Mouse (Mus musculus) gastrocnemius, postnatal 4 days (tissue): Measurements from ENCODE around the gene Cdc6. TPM values are rescaled to one million over a fixed set of nuclear protein-coding genes. Genes with fewer than 3 reads are reported as not detected.
A peak's percentile ranks its signal among the peaks of the same experiment; 100 is the strongest.

Source experiments
- DNase-seq, 2 experiments: peaks; one replicate each; pipeline ENCODE4 v3.0.0; 2021 to 2022; ENCODE audit warnings: low spot score in 2 of 2, mixed read lengths in 2 of 2
- long read RNA-seq, 2 experiments: library from polyadenylated mRNA; stranded (forward); transcript quantifications; one replicate each; pipeline ENCODE4 v2.0.0; 2021
- total RNA-seq, 2 experiments: library from RNA; stranded (reverse); gene quantifications; 2 replicates each; pipeline ENCODE4 v1.2.3; 2021

Cdc6 gene
- total RNA-seq, result 1 to 10 TPM; 6.8 to 7.5 TPM
- long read RNA-seq, experiment 1, full-length matches to known transcripts, result 10 of 11 reads
- long read RNA-seq, experiment 1, partial matches to known transcripts, result 1 of 11 reads
- long read RNA-seq, experiment 1, other reads (novel, unspliced or antisense), result 0 of 11 reads
- long read RNA-seq, experiment 2, full-length matches to known transcripts, result 8 of 12 reads
- long read RNA-seq, experiment 2, partial matches to known transcripts, result 2 of 12 reads
- long read RNA-seq, experiment 2, other reads (novel, unspliced or antisense), result 2 of 12 reads

DNA sequence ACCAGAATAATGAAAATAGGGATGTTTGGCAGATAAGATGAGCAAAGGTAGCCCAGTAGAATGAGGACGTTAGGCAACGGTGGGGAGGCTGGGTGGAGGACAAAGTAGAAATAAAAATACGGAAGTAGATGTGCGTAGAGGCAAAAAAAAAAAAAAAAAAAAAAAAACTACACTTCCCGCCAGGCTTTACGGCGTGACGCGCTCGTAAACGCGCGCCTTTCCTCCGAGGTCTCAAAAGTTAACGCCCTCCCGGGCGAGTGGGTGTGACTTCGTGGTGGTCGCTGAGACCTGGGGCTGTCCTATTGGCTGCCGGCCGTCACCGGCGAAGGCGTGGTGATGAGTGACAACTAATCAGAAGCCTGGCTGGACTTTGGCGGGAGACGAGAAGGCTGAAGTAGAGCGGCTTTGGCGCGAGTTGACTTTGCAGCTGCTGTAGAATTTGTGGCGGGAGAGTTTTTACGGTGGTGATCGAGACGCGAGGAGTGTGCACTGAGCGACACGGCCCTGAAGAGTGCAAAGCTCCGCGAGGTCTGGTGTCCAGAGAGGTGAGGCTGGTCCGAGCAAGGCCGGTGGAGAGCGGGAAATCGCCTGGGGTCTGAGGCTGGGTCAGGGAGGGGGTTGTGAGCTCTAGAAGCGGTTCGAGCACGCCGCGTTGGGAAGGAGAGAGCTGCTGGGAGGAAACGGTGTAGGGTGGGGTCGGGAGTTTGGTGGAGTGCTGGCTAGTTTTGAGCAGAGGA lies at the start of gene Cdc6:
TSS of gene Cdc6 (plus strand) at position 365 of the 737 bp plus-strand sequence.
- DNase-seq, result peak; percentile 86 to 97

DNA sequence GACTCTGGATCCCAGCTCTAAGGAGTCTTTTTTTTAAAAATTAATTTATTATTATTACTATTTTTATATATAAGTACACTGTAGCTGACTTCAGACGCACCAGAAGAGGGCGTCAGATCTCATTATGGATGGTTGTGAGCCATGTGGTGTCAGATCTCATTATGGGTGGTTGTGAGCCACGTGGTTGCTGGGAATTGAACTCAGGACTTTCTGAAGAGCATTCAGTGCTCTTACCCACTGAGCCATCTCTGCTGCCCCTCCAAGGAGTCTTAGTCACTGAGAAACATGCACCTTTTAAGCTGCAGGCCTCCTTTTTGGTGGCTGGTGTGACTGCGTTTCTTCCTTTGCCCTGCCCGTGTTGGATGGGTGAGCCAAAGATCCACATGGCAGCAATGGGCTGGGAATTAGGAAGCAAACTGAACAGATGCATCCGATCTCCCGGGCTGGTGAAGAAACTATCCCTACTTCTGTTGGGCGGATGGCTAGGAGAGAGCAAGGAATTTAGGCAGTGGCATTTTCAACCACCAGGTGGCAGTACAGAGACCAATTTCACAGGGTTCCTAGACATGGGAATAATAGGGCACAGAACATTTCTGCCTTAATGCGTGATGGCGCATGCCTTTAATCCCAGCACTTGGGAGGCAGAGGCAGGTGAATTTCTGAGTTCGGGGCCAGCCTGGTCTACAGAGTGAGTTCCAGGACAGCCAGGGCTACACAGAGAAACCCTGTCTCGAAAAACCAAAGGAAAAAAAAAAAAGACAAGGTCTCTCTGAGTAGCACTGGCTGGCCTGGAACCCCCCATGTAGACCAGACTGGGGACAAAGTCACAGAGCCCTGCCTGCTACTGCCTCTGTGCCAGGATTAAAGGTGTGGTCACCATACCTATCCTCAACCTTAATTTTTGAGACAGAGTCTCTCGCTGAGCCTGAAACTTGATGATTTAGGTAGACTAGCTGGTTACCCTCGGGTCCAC lies 48.6 kb upstream of the Cdc6 start:
- DNase-seq, result peak; percentile 79 to 88

DNA sequence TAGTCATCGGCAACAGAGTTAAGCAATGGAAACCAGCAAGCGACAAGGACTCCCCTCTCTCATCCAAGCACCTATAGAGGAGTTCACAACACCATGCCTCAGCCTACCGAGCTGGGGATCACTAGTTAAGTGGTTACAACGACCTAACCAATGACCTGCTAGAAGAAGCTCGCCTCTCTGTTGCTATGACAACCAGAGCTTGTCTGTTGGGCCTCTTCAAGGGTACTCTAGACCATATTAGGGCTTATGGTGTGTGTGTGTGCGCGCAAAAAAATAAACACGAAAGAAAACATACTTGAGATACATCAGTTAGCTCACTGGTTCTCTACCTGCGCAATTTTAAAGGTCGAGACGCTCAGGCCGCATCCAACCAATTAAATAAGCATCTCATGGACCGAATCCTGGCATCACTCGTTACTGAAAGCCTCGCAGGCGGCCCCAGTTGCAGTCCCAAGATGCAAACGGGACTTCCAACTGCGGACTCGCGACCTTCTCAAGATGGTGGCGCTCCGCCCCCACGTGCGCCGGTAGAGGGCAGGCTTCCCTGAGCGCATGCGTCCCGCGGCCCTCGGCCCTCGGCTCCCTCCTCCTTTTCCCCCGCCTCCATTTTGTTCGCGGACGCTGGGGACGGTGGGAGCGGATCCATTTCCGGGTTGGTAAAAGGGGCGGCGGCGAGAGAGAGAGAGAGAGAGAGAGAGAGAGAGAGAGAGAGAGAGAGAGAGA lies 44.4 kb upstream of the Cdc6 start, which contains the start of gene Wipf2:
TSS of gene Wipf2 (plus strand) at position 611 of the 723 bp plus-strand sequence.
- peak; percentile 94 to 96 for DNase-seq

DNA sequence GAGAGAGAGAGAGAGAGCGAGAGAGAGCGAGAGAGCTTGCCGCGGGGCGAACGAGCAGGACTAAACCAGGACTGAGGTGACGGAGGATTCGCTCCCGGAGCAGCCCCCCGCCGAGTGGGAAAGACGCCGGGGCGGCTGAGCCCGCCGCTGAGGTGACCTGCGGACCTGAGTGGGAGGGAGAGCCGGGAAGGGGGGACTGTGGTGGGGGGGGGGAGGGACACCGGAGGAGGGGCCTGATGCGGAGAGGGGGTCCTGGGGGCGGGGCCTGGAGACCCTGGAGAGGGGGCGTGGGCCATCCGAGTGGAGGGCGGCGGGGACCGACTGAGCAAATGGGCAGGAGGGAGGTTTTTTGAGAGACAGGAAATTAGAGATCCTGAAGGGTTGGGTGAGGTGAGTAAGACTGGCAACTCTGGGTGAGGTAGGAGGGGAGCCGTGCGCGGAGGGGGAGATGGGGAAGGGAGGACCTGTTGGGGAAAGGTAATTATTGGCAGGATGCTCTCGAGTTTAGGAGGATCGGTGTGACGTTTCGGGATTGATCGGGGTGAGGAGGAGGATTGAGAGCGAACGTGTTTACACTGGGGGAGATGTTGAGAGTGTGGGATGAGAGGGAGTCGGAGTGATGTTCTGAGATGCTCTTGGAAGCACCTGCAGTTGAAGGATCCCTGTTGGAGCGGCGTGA lies 43.7 kb upstream of the Cdc6 start:
- DNase-seq, result peak in 1 of 2 experiments; percentile 60

DNA sequence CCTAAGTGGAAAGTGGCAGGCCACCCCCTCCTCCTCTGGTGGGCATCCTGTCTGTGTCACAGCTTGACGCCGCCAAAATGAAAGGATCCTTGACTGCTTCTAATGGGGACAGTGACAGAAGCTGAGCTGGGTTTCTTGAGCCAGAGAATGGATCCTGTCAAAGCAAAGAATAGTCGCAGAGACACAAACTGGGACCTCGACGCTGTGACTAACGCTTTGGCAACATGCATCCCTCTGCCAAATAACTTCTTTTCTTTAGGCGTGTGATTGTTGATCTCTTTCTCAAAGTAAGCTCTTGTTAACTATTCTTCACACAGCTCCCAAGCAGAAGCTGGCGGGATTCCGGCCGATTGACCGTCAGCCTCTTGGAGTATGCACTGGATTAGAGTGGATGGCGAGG lies 40.3 kb upstream of the Cdc6 start:
- no peak for DNase-seq

DNA sequence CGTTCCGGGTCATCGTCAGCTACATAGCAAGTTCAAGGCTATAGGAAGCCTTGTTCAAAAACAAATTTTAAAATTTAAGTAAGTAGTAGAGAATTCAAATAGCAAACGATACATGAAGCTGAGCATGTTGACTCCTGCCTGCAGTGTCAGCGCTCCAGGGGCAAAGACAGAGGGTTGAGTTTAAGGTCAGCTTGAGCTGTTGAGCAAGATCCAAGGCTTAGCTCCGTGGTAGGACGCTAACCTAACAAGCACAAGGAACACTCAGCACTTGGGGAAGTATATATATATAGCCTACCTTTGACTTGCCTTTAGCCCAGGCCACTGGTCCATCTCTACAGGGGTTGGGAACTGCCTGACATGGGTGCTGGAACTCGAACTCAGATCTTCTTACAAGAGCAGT lies 37.7 kb upstream of the Cdc6 start:
- DNase-seq, result no peak

DNA sequence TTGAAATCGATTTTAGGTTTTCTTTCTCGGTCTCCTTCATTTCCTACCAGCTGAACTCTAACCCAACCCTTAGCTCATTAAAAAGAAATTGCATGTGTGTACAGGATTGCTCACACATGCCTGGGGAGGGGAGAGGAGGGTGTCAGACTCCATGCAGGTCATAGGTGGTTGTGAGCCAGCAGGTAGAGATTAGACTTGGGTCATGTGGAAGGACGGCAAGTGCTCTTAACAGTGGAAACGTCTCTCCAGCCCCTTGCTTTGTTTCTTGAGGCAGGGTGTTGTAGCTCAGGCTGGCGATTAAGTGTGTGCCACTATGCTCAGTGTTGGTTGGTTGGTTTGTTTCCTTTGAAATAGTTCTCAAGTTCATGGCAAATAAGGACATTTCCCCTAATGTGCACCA lies 36.8 kb upstream of the Cdc6 start:
- no peak for DNase-seq

DNA sequence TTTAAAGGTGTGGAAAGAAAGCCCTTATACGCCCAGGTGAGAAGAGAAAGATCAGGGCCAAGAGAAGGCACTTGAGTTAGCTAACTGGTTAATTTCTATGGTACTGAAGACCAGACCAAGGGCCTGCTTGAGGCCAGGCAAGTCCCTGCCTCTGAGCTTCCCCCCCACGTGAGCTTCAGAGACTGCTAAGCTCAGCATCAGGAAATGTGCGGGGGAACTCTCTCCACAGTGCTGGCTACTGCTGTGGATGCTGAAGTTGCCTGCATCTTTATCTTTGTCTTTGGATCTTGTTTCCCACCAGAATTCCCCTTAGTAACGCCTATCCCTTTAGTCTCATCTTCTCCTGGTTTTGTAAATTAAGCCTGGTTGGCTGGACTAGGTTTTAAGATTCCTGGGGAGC lies 36.2 kb upstream of the Cdc6 start:
- no peak for DNase-seq

DNA sequence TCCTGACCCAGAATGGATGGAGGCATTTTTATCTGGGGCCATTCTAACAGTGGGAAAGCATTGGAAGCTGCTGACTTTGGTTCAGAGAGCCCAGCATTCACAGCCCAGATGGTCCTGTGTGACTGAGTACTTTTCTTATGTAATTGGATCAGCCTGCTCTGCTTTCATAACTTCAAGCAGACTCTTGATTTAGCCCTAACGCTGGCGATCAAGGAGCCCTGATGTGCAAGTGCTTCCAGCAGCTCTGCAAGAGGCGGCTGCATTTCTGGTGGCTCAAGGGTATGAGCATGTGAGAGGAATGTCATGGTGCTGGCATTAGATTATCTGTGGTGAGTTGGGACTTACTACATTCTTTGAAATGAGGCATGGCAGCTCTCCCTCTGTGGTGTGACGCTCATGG lies 35.6 kb upstream of the Cdc6 start:
- DNase-seq, result peak in 1 of 2 experiments; percentile 19

GRCm38 (mm10) chr11:98873900-98874299 lies 33.7 kb upstream of the Cdc6 start:
- DNase-seq, result no peak

GRCm38 (mm10) chr11:98877001-98877400 lies 30.6 kb upstream of the Cdc6 start:
- DNase-seq, result no peak

- DNase-seq, result no peak
Observed at GRCm38 (mm10) chr11:98887703-98888102, 19.9 kb upstream of the Cdc6 start.

GRCm38 (mm10) chr11:98889077-98889476 lies 18.5 kb upstream of the Cdc6 start:
- no peak for DNase-seq

GRCm38 (mm10) chr11:98889977-98890376 lies 17.6 kb upstream of the Cdc6 start:
- DNase-seq, result no peak

GRCm38 (mm10) chr11:98892426-98892825 lies 15.2 kb upstream of the Cdc6 start:
- no peak for DNase-seq

DNA sequence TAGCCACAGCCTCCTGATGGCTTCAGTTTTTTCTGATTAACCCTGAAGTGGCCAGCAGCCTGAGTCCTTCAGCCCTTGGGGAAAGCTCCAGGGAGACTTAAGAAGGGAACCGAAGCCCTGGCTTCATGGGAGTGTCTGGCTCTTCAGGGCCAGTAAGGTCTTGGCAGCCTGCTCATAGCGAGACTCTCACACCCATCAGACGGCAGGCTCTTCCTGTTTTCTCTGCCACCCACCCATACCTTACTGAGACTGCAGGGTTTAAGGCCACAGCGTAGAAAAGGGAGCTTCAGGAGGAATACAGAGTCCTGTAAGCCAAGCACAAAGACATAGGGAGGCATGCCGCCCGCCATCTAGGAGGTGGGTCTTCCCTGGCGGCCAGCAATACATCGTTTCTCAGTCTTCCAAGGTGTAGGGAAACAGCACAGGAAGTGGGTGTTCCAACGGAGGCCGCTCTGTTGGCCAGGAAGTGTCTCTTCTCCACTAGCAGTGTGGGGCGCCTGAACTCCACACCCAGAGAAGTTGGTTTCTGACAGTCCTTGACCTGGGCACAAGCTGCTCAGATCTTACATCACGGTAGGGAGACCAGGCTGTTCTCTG lies 7.0 kb upstream of the Cdc6 start:
- no peak for DNase-seq

- no peak for DNase-seq
Observed at GRCm38 (mm10) chr11:98902621-98903245, 4.9 kb upstream of the Cdc6 start.

- no peak for DNase-seq
Observed at GRCm38 (mm10) chr11:98904577-98904976, 3.0 kb upstream of the Cdc6 start.

DNA sequence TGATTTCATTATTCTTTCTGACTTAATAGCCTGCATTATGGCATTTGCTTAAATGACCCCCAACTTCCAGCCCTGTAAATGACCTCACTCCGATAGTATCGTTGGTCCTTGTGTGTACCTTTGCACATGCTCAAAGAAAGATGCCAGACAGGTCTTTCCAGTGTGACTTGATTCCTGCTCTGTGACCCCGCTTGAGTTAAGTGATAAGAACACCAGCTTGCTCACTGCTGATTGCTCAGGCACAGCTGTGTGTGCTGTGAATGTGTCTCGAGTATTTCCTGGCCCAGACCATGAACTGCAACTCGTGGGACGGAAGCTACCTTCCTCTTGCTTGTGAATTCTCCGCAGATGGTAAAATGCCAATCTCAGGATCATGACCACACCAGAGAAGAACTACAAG lies 2.6 kb upstream of the Cdc6 start:
- DNase-seq, result no peak
